Mouse (Mus musculus) neural tube, embryonic 15.5 days (tissue): ENCODE results near the gene Slc5a4a. TPM values are rescaled to one million over a fixed set of nuclear protein-coding genes. Genes with fewer than 3 reads are reported as not detected.

Experiments used
- ATAC-seq: fragments of 200-750 bp; cut with Nextera tagmentation; 2 replicates; pipeline ENCODE4 v1.8.0; 2017; ENCODE audit warnings: mild to moderate bottlenecking, moderate TSS enrichment, moderate library complexity; ENCODE audit not compliant: low FRiP score
- H3K27ac ChIP-seq: fragments of 300-500 bp; sonication (generic); replicated peaks from 2 replicates; pipeline ENCODE4 v1.5.1; 2015; ENCODE audit warnings: mild to moderate bottlenecking, inconsistent platforms
- H3K27me3 ChIP-seq: fragments of 300-500 bp; sonication (generic); replicated peaks from 2 replicates; pipeline ENCODE4 v1.6.1; 2015; ENCODE audit warnings: inconsistent platforms
- H3K36me3 ChIP-seq: fragments of 300-500 bp; sonication (generic); 2 replicates; pipeline ENCODE4 v1.6.1; 2015; ENCODE audit warnings: inconsistent platforms
- H3K4me1 ChIP-seq: fragments of 300-500 bp; sonication (generic); 2 replicates; pipeline ENCODE4 v1.6.1; 2015; ENCODE audit warnings: inconsistent platforms
- H3K4me2 ChIP-seq: fragments of 300-500 bp; sonication (generic); 2 replicates; pipeline ENCODE4 v1.6.1; 2015; ENCODE audit warnings: inconsistent platforms, mild to moderate bottlenecking, moderate library complexity
- H3K4me3 ChIP-seq: fragments of 300-500 bp; sonication (generic); replicated peaks from 2 replicates; pipeline ENCODE4 v1.5.1; 2015; ENCODE audit warnings: mild to moderate bottlenecking, inconsistent platforms
- H3K9ac ChIP-seq: fragments of 300-500 bp; sonication (generic); replicated peaks from 2 replicates; pipeline ENCODE4 v1.6.1; 2015; ENCODE audit warnings: mild to moderate bottlenecking, inconsistent platforms
- H3K9me3 ChIP-seq: fragments of 300-500 bp; sonication (generic); replicated peaks from 2 replicates; pipeline ENCODE4 v1.6.1; 2016; ENCODE audit warnings: inconsistent platforms
- WGBS: fragments of 180-500 bp; shearing (Covaris S2); methylation state at CpG from one replicate; pipeline ENCODE4 v1.1.7; 2015; ENCODE audit warnings: mixed read lengths; 5-methylcytosine and 5-hydroxymethylcytosine counted together
- polyA plus RNA-seq: library from polyadenylated mRNA; unstranded; fragments of >200 nt; fragmentation: Nextera tagmentation; extraction: Ambion mirVana; gene quantifications from 2 replicates; pipeline ENCODE4 v1.2.1, GENCODE M21; 2015

Slc5a4a gene
- polyA plus RNA-seq, 1 experiment from 2014 or later: 0.22 TPM

- H3K27me3 ChIP-seq: no peaks in the 10 kb centered on the region
- no peaks in the 10 kb centered on the region for H3K4me1 ChIP-seq
- ATAC-seq: no peak
Measured at GRCm38 (mm10) chr10:76174899-76175298, 27.6 kb downstream of the Slc5a4a start.

GRCm38 (mm10) chr10:76185216-76185615 is 38.0 kb downstream of the Slc5a4a start:
- 79% methylated on average over 4 of the region's 4 CpGs for WGBS
- ATAC-seq: no peak
- H3K9ac ChIP-seq: no peak overlapping the region
- no peaks in the 10 kb centered on the region for H3K36me3 ChIP-seq
- H3K4me3 ChIP-seq: no peak overlapping the region
- H3K4me1 ChIP-seq: no peaks in the 10 kb centered on the region
- H3K27me3 ChIP-seq: no peaks in the 10 kb centered on the region
- no peak overlapping the region for H3K27ac ChIP-seq
- no peaks in the 10 kb centered on the region for H3K9me3 ChIP-seq
- H3K4me2 ChIP-seq: no peak overlapping the region

More at GRCm38 (mm10) chr10:76174899-76175298, 27.6 kb downstream of the Slc5a4a start:
- no peak overlapping the region for H3K4me3 ChIP-seq
- no peaks in the 10 kb centered on the region for H3K36me3 ChIP-seq
- H3K27ac ChIP-seq: no peak overlapping the region
- WGBS: 51% methylated on average over 2 of the region's 2 CpGs
- no peaks in the 10 kb centered on the region for H3K9me3 ChIP-seq
- H3K4me2 ChIP-seq: no peak overlapping the region
- no peak overlapping the region for H3K9ac ChIP-seq

GRCm38 (mm10) chr10:76188010-76188409 is 40.8 kb downstream of the Slc5a4a start:
- Histone ChIP-seq H3K9me3 (no peaks in the 10 kb centered on the region), H3K4me3 (no peak overlapping the region), H3K9ac (no peak overlapping the region), H3K27ac (no peak overlapping the region), H3K4me2 (no peak overlapping the region), H3K4me1 (no peaks in the 10 kb centered on the region), H3K36me3 (no peaks in the 10 kb centered on the region), H3K27me3 (no peaks in the 10 kb centered on the region)
- 94% methylated on average over 1 of the region's 1 CpGs for WGBS
- no peak for ATAC-seq

GRCm38 (mm10) chr10:76201416-76201815 is 54.2 kb downstream of the Slc5a4a start:
- no peak overlapping the region for H3K27ac ChIP-seq

GRCm38 (mm10) chr10:76201978-76202377 is 54.7 kb downstream of the Slc5a4a start:
- H3K27ac ChIP-seq: no peak overlapping the region
- peaks cover 3% of the 10 kb centered on the region; the same call in 1 of the 2 replicates for H3K4me1 ChIP-seq
- H3K4me3 ChIP-seq: no peak overlapping the region
- peaks cover 13% of the 10 kb centered on the region for H3K36me3 ChIP-seq
- 15% methylated on average over 7 of the region's 7 CpGs for WGBS
- no peak for ATAC-seq
- H3K27me3 ChIP-seq: no peaks in the 10 kb centered on the region
- no peak overlapping the region for H3K9ac ChIP-seq
- H3K4me2 ChIP-seq: no peak overlapping the region
- no peaks in the 10 kb centered on the region for H3K9me3 ChIP-seq

More at GRCm38 (mm10) chr10:76201416-76201815, 54.2 kb downstream of the Slc5a4a start:
- Histone ChIP-seq H3K36me3 (peaks cover 8% of the 10 kb centered on the region), H3K27me3 (no peaks in the 10 kb centered on the region), H3K9me3 (no peaks in the 10 kb centered on the region), H3K4me3 (no peak overlapping the region), H3K9ac (no peak overlapping the region), H3K4me1 (peaks cover 3% of the 10 kb centered on the region; the same call in 1 of the 2 replicates), H3K4me2 (no peak overlapping the region)
- no peak for ATAC-seq
- 93% methylated on average over 3 of the region's 3 CpGs for WGBS

GRCm38 (mm10) chr10:76203798-76204283 is 56.6 kb downstream of the Slc5a4a start:
- Histone ChIP-seq H3K9ac (peak overlapping the region; percentile 47), H3K27me3 (no peaks in the 10 kb centered on the region), H3K36me3 (peaks cover 32% of the 10 kb centered on the region), H3K4me2 (peak overlapping the region; percentile 59), H3K4me3 (peak overlapping the region; percentile 35), H3K9me3 (no peaks in the 10 kb centered on the region), H3K4me1 (peaks cover 3% of the 10 kb centered on the region; the same call in 1 of the 2 replicates), H3K27ac (no peak overlapping the region)
- 20% methylated on average over 18 of the region's 18 CpGs for WGBS
- peak; percentile 45; the same call in 1 of the 2 replicates for ATAC-seq

GRCm38 (mm10) chr10:76207262-76207796 is 60.1 kb downstream of the Slc5a4a start:
- WGBS: 92% methylated on average over 13 of the region's 13 CpGs
- H3K9ac ChIP-seq: no peak overlapping the region
- no peaks in the 10 kb centered on the region for H3K9me3 ChIP-seq
- no peak for ATAC-seq
- H3K27ac ChIP-seq: no peak overlapping the region
- H3K36me3 ChIP-seq: peaks cover 61% of the 10 kb centered on the region
- H3K4me3 ChIP-seq: no peak overlapping the region
- peaks cover 3% of the 10 kb centered on the region; the same call in 1 of the 2 replicates for H3K4me1 ChIP-seq
- H3K4me2 ChIP-seq: no peak overlapping the region
- no peaks in the 10 kb centered on the region for H3K27me3 ChIP-seq

GRCm38 (mm10) chr10:76209241-76209640 is 62.0 kb downstream of the Slc5a4a start:
- no peak for ATAC-seq
- WGBS: 92% methylated on average over 8 of the region's 8 CpGs
- H3K4me2 ChIP-seq: no peak overlapping the region
- no peak overlapping the region for H3K9ac ChIP-seq
- H3K4me3 ChIP-seq: no peak overlapping the region
- no peaks in the 10 kb centered on the region for H3K27me3 ChIP-seq
- peaks cover 80% of the 10 kb centered on the region for H3K36me3 ChIP-seq
- no peaks in the 10 kb centered on the region for H3K9me3 ChIP-seq
- no peak overlapping the region for H3K27ac ChIP-seq
- H3K4me1 ChIP-seq: no peaks in the 10 kb centered on the region

GRCm38 (mm10) chr10:76210806-76211205 is 63.6 kb downstream of the Slc5a4a start:
- no peaks in the 10 kb centered on the region for H3K4me1 ChIP-seq
- H3K4me3 ChIP-seq: no peak overlapping the region
- 0 out of 2 replicates have a peak, but pooled peaks cover 3% of the 10 kb centered on the region for H3K9me3 ChIP-seq
- H3K9ac ChIP-seq: no peak overlapping the region
- H3K4me2 ChIP-seq: no peak overlapping the region
- WGBS: 81% methylated on average over 7 of the region's 7 CpGs
- no peak overlapping the region for H3K27ac ChIP-seq
- peaks cover 94% of the 10 kb centered on the region for H3K36me3 ChIP-seq
- no peak for ATAC-seq
- no peaks in the 10 kb centered on the region for H3K27me3 ChIP-seq

GRCm38 (mm10) chr10:76212121-76212520 is 64.9 kb downstream of the Slc5a4a start:
- no peak overlapping the region for H3K9ac ChIP-seq
- H3K27ac ChIP-seq: no peak overlapping the region
- 99% methylated on average over 6 of the region's 6 CpGs for WGBS
- H3K9me3 ChIP-seq: 0 out of 2 replicates have a peak, but pooled peaks cover 3% of the 10 kb centered on the region
- peaks cover 94% of the 10 kb centered on the region for H3K36me3 ChIP-seq
- H3K4me3 ChIP-seq: no peak overlapping the region
- ATAC-seq: no peak
- no peak overlapping the region for H3K4me2 ChIP-seq
- H3K27me3 ChIP-seq: no peaks in the 10 kb centered on the region
- H3K4me1 ChIP-seq: no peaks in the 10 kb centered on the region

- Histone ChIP-seq H3K4me1 (no peaks in the 10 kb centered on the region), H3K27ac (no peak overlapping the region), H3K4me2 (no peak overlapping the region), H3K36me3 (peaks cover 93% of the 10 kb centered on the region), H3K9ac (no peak overlapping the region), H3K4me3 (no peak overlapping the region), H3K27me3 (no peaks in the 10 kb centered on the region), H3K9me3 (0 out of 2 replicates have a peak, but pooled peaks cover 3% of the 10 kb centered on the region)
- 93% methylated on average over 4 of the region's 4 CpGs for WGBS
- ATAC-seq: no peak
Measured at GRCm38 (mm10) chr10:76214161-76214560, 66.9 kb downstream of the Slc5a4a start.

- no peak overlapping the region for H3K27ac ChIP-seq
- no peak overlapping the region for H3K9ac ChIP-seq
- H3K36me3 ChIP-seq: peaks cover 97% of the 10 kb centered on the region
- 97% methylated on average over 17 of the region's 17 CpGs for WGBS
- H3K4me2 ChIP-seq: no peak overlapping the region
- H3K9me3 ChIP-seq: 0 out of 2 replicates have a peak, but pooled peaks cover 3% of the 10 kb centered on the region
- no peak for ATAC-seq
- H3K4me3 ChIP-seq: no peak overlapping the region
- H3K27me3 ChIP-seq: no peaks in the 10 kb centered on the region
- H3K4me1 ChIP-seq: no peaks in the 10 kb centered on the region
Measured at GRCm38 (mm10) chr10:76217056-76217455, 69.8 kb downstream of the Slc5a4a start.
